Mouse (Mus musculus): ENCODE measurements around the gene Mrps27. TPM values are rescaled to one million over a fixed set of nuclear protein-coding genes. Genes with fewer than 3 reads are reported as not detected.

The Mrps27 gene
- total and polyA plus RNA-seq, 2 experiments from 2014 or later, result 54.2 to 70.8 TPM

- WGBS, result 94% methylated on average over 5 of the region's 5 CpGs
- TF ChIP-seq EP300 (IDR thresholded peaks at IDR 0.05; ENCODE audit: low read depth) (no peak), CTCF (IDR thresholded peaks at IDR 0.05; ENCODE audit: low read depth) (no peak)
- H3K4me3 ChIP-seq (ENCODE audit: low read depth, low read length), result no peak overlapping the region
- H3K27me3 ChIP-seq (ENCODE audit: control insufficient read depth, insufficient read depth, low read length), result no peaks in the 10 kb centered on the region
- ATAC-seq (ENCODE audit: insufficient read depth, low read depth) (no peak), DNase-seq (ENCODE audit: low spot score) (no peak)
- H3K4me1 ChIP-seq (ENCODE audit: control insufficient read depth, insufficient read depth), result peaks cover 11% of the 10 kb centered on the region
- no peaks in the 10 kb centered on the region for H3K9me3 ChIP-seq (replicated peaks; ENCODE audit: control insufficient read depth, low read length)
- no peak overlapping the region for H3K27ac ChIP-seq (ENCODE audit: low read depth)
- H3K4me2 ChIP-seq (ENCODE audit: low read depth, low read length), result no peak overlapping the region
- H3K36me3 ChIP-seq (replicated peaks; ENCODE audit: control insufficient read depth, insufficient read depth, low read length), result peaks cover 2% of the 10 kb centered on the region
- no peak overlapping the region for H3K9ac ChIP-seq (replicated peaks; ENCODE audit: low read depth, low read length)
These were observed 26.7 kb downstream of the Mrps27 start for GRCm38 (mm10) chr13:99371285-99371684.

- H3K9ac ChIP-seq (replicated peaks; ENCODE audit: low read depth, low read length), result no peak overlapping the region
- H3K9me3 ChIP-seq (replicated peaks; ENCODE audit: control insufficient read depth, low read length), result no peaks in the 10 kb centered on the region
- no peaks in the 10 kb centered on the region for H3K4me1 ChIP-seq (ENCODE audit: control insufficient read depth, insufficient read depth)
- WGBS, result 77% methylated on average over 7 of the region's 7 CpGs
- no peak for DNase-seq (ENCODE audit: low spot score)
- TF ChIP-seq CTCF (IDR thresholded peaks at IDR 0.05; ENCODE audit: low read depth) (no peak), EP300 (IDR thresholded peaks at IDR 0.05; ENCODE audit: low read depth) (no peak)
- no peak overlapping the region for H3K27ac ChIP-seq (ENCODE audit: low read depth)
- no peak overlapping the region for H3K4me3 ChIP-seq (ENCODE audit: low read depth, low read length)
- H3K27me3 ChIP-seq (ENCODE audit: control insufficient read depth, insufficient read depth, low read length), result no peaks in the 10 kb centered on the region
- no peak for ATAC-seq (ENCODE audit: insufficient read depth, low read depth)
- no peak overlapping the region for H3K4me2 ChIP-seq (ENCODE audit: low read depth, low read length)
- H3K36me3 ChIP-seq (replicated peaks; ENCODE audit: control insufficient read depth, insufficient read depth, low read length), result no peaks in the 10 kb centered on the region; the same call in 1 of the 2 replicates
These were observed 29.1 kb downstream of the Mrps27 start for GRCm38 (mm10) chr13:99373684-99374083.

GRCm38 (mm10) chr13:99374191-99374590, 29.6 kb downstream of the Mrps27 start:
- ATAC-seq (ENCODE audit: insufficient read depth, low read depth) (no peak), DNase-seq (ENCODE audit: low spot score) (no peak)
- no peaks in the 10 kb centered on the region for H3K4me1 ChIP-seq (ENCODE audit: control insufficient read depth, insufficient read depth)
- no peak overlapping the region for H3K4me3 ChIP-seq (ENCODE audit: low read depth, low read length)
- H3K36me3 ChIP-seq (replicated peaks; ENCODE audit: control insufficient read depth, insufficient read depth, low read length), result no peaks in the 10 kb centered on the region; the same call in 1 of the 2 replicates
- no peaks in the 10 kb centered on the region for H3K9me3 ChIP-seq (replicated peaks; ENCODE audit: control insufficient read depth, low read length)
- no peak overlapping the region for H3K27ac ChIP-seq (ENCODE audit: low read depth)
- H3K27me3 ChIP-seq (ENCODE audit: control insufficient read depth, insufficient read depth, low read length), result no peaks in the 10 kb centered on the region
- H3K4me2 ChIP-seq (ENCODE audit: low read depth, low read length), result no peak overlapping the region
- no peak overlapping the region for H3K9ac ChIP-seq (replicated peaks; ENCODE audit: low read depth, low read length)
- 81% methylated on average over 4 of the region's 4 CpGs for WGBS
- TF ChIP-seq CTCF (IDR thresholded peaks at IDR 0.05; ENCODE audit: low read depth) (no peak), EP300 (IDR thresholded peaks at IDR 0.05; ENCODE audit: low read depth) (no peak)

- no peaks in the 10 kb centered on the region for H3K9me3 ChIP-seq (replicated peaks; ENCODE audit: control insufficient read depth, low read length)
- peak; percentile 96 for TF ChIP-seq CTCF (IDR thresholded peaks at IDR 0.05; ENCODE audit: low read depth)
- TF ChIP-seq EP300 (IDR thresholded peaks at IDR 0.05; ENCODE audit: low read depth), result no peak
- ATAC-seq (ENCODE audit: insufficient read depth, low read depth), result peak; percentile 70
- WGBS, result 19% methylated on average over 6 of the region's 6 CpGs
- H3K4me1 ChIP-seq (ENCODE audit: control insufficient read depth, insufficient read depth), result no peaks in the 10 kb centered on the region
- H3K4me2 ChIP-seq (ENCODE audit: low read depth, low read length), result no peak overlapping the region
- DNase-seq (ENCODE audit: low spot score), result peak; percentile 81
- H3K27ac ChIP-seq (ENCODE audit: low read depth), result no peak overlapping the region
- no peak overlapping the region for H3K9ac ChIP-seq (replicated peaks; ENCODE audit: low read depth, low read length)
- H3K4me3 ChIP-seq (ENCODE audit: low read depth, low read length), result no peak overlapping the region
- 0 out of 2 replicates have a peak, but pooled peaks cover 6% of the 10 kb centered on the region for H3K36me3 ChIP-seq (replicated peaks; ENCODE audit: control insufficient read depth, insufficient read depth, low read length)
- no peaks in the 10 kb centered on the region for H3K27me3 ChIP-seq (ENCODE audit: control insufficient read depth, insufficient read depth, low read length)
These were observed 31.0 kb downstream of the Mrps27 start for GRCm38 (mm10) chr13:99375550-99375949.

- no peaks in the 10 kb centered on the region for H3K27me3 ChIP-seq (ENCODE audit: control insufficient read depth, insufficient read depth, low read length)
- no peak overlapping the region for H3K9ac ChIP-seq (replicated peaks; ENCODE audit: low read depth, low read length)
- no peak overlapping the region for H3K4me3 ChIP-seq (ENCODE audit: low read depth, low read length)
- TF ChIP-seq CTCF (IDR thresholded peaks at IDR 0.05; ENCODE audit: low read depth) (no peak), EP300 (IDR thresholded peaks at IDR 0.05; ENCODE audit: low read depth) (no peak)
- H3K36me3 ChIP-seq (replicated peaks; ENCODE audit: control insufficient read depth, insufficient read depth, low read length), result 0 out of 2 replicates have a peak, but pooled peaks cover 6% of the 10 kb centered on the region
- no peak for ATAC-seq (ENCODE audit: insufficient read depth, low read depth)
- DNase-seq (ENCODE audit: low spot score), result no peak
- 58% methylated on average over 6 of the region's 6 CpGs for whole genome bisulfite sequencing
- H3K4me1 ChIP-seq (ENCODE audit: control insufficient read depth, insufficient read depth), result no peaks in the 10 kb centered on the region
- no peak overlapping the region for H3K4me2 ChIP-seq (ENCODE audit: low read depth, low read length)
- no peak overlapping the region for H3K27ac ChIP-seq (ENCODE audit: low read depth)
- no peaks in the 10 kb centered on the region for H3K9me3 ChIP-seq (replicated peaks; ENCODE audit: control insufficient read depth, low read length)
These were observed 32.5 kb downstream of the Mrps27 start for GRCm38 (mm10) chr13:99377055-99377454.

GRCm38 (mm10) chr13:99378223-99378622, 33.6 kb downstream of the Mrps27 start:
- H3K4me1 ChIP-seq (ENCODE audit: control insufficient read depth, insufficient read depth), result no peaks in the 10 kb centered on the region
- DNase-seq (ENCODE audit: low spot score), result no peak
- no peak for ATAC-seq (ENCODE audit: insufficient read depth, low read depth)
- no peaks in the 10 kb centered on the region for H3K9me3 ChIP-seq (replicated peaks; ENCODE audit: control insufficient read depth, low read length)
- H3K36me3 ChIP-seq (replicated peaks; ENCODE audit: control insufficient read depth, insufficient read depth, low read length), result 0 out of 2 replicates have a peak, but pooled peaks cover 6% of the 10 kb centered on the region
- no peak overlapping the region for H3K9ac ChIP-seq (replicated peaks; ENCODE audit: low read depth, low read length)
- H3K27ac ChIP-seq (ENCODE audit: low read depth), result no peak overlapping the region
- H3K27me3 ChIP-seq (ENCODE audit: control insufficient read depth, insufficient read depth, low read length), result no peaks in the 10 kb centered on the region
- H3K4me2 ChIP-seq (ENCODE audit: low read depth, low read length), result no peak overlapping the region
- no peak for TF ChIP-seq EP300 (IDR thresholded peaks at IDR 0.05; ENCODE audit: low read depth)
- no peak for TF ChIP-seq CTCF (IDR thresholded peaks at IDR 0.05; ENCODE audit: low read depth)
- no peak overlapping the region for H3K4me3 ChIP-seq (ENCODE audit: low read depth, low read length)
- 73% methylated on average over 1 of the region's 1 CpGs for WGBS

All from heart, postnatal 0 days (tissue).